Mouse (Mus musculus) left cerebral cortex, postnatal 14 days (tissue): ENCODE measurements around the gene Gmfg. TPM values are rescaled to one million over a fixed set of nuclear protein-coding genes. Genes with fewer than 3 reads are reported as not detected.

Source experiments
- DNase-seq, 2 experiments: peaks; one replicate each; pipeline ENCODE4 v3.0.0; 2021 to 2022; ENCODE audit warnings: low spot score in 2 of 2, mixed read lengths in 1 of 2
- intact Hi-C: fragments of 180-260 bp; cut with DNase I; formaldehyde crosslinking; loops from one replicate; pipeline ENCODE4 v1.15.1; 2025
- long read RNA-seq, 2 experiments: library from polyadenylated mRNA; stranded (forward); transcript quantifications; one replicate each; pipeline ENCODE4 v2.0.0; 2021
- total RNA-seq, 2 experiments: library from RNA; stranded (reverse); gene quantifications; 2 replicates each; pipeline ENCODE4 v1.2.3; 2021

The Gmfg gene
- total RNA-seq: 1 to 10 TPM; 2.6 to 3.3 TPM
- long read RNA-seq, experiment 1, partial matches to known transcripts: 0 of 1 reads
- long read RNA-seq, experiment 1, other reads (novel, unspliced or antisense): 0 of 1 reads
- long read RNA-seq, experiment 2, partial matches to known transcripts: 0 of 1 reads
- long read RNA-seq, experiment 2, other reads (novel, unspliced or antisense): 0 of 1 reads

DNA sequence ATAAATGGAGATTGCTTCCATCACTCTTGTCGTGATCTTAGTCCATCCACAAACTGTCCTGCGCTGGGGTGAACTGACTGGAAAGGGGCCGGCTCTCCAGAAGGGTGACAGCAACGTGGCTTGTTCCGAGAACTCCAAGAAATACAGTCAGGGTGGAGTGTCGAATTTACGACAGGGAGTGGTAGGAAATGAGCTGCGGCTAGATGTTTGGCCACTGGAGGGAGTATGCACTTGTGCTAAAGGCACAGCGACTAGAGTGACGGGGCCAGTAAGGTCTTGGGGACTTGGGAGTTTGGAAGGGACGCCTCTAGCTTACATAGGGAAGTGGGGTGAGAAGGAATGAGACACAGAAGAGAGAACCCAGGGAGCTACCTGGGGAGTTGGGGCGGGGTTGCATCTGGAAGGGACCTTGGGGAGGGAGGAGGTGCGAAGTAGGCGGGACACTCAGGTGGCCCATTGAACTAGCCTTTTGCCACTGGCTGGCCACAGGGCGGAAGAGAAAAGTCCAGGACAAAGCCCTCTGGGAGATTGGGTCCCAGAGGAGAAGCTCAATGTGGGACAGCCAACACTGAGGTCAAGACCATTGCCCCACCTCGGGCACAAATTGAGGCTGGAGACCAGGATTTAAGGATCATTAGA is at the start of gene Gmfg:
TSS of gene Gmfg (plus strand) at position 516 of the 639 bp plus-strand sequence.
- intact Hi-C loops: loop anchor here (2.0 kb wide), 2 partner anchors 164 to 290 kb away; no protein-coding TSS in a partner anchor
- DNase-seq: peak; percentile 82 to 87

DNA sequence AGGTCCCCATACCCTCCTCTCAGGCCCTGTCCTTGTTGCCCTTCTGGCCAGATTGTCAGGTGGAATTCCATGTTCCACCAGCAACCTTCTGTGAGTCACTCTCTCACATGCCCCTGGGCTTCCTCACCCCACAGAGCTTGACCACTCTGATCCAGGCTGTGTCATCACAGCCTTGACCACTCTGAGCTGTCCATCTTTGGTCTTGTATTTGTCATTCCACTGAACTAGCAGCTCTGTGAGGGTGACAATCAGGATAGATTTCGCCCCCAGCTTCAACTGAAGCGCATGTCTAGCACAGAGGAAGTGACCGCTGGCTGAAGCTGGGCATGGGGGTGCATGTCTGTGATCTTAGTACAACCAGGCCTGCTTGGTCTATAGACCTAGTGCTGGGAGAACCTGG is 46.9 kb upstream of the Gmfg start:
- intact Hi-C loops: no loop called here
- DNase-seq: no peak

DNA sequence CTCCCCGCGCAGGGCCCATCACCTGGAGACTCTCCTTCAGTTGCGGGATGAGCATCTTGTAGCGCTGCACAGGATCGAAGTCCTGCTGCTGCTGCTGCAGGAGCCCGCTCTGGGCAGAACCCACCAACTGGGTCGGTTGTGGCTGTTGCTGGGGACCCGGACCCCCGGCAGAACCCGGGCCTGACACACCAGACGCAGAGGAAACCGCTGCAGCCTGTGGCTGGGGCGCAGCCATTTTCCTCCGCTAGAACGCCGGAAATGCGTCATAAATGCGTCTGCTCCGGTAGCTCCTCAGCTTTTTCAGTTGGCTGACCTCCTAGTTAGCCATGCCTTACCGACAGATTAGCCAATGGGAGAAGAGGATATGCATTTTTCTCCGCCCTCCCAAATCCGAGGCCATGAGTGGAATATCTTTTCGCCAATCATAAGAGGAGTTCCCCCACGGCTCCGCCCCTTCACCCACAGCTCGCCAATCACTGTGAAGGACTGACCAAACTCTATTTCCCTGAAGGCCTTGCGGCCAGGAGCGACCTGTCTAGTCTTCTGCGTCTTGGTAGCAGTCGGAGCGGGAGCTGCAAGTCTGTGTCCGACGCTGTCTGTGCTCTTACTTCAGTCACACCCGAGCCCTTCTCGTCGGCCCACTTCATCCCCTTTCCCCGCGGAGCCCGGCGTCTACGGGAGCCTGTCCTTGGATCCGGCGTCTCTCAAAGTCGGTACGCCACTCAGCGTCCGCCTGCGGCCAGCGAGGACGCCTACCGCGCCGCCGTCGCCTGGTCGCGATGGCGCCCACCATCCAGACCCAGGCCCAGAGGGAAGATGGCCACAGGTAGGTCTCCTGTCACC is 44.6 kb upstream of the Gmfg start, which contains the start of the genes Med29 and Paf1:
TSS of gene Med29 (minus strand) at position 280 of the 843 bp plus-strand sequence.
TSS of gene Paf1 (plus strand) at position 523 of the 843 bp plus-strand sequence.
- peak; percentile 97 to 99 for DNase-seq
- intact Hi-C loops: no loop called here

DNA sequence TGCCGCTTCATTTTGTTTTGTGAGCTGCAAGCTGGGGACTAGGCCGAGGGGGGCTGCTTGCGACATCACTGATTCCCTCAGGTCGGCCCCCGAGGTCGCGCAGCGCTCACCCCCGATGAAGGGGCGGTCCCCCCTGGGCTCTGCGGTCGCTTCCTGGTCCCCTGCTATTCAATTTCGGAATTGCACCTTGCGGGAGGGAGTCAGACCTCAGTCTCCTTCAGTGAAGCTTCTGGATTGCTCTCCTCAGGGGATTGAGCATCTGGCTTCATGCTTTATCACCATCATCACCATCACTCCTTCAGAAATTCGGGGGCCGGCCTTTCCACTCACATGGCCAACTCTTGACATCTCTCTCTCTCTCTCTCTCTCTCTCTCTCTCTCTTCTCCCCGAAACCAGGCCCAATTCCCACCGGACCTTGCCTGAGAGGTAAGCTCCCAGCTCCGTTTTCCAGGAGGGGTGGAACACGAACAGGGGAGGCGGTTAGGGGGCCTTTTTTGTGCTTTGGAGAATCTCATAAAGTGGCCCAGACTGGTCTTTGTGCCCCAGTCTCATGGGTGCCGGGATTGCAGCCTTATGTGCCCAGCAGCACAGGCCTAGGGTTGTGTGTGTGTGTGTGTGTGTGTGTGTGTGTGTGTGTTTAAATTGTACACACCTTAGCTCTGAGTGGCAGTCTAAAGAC is 43.8 kb upstream of the Gmfg start:
- intact Hi-C loops: no loop called here
- no peak for DNase-seq

DNA sequence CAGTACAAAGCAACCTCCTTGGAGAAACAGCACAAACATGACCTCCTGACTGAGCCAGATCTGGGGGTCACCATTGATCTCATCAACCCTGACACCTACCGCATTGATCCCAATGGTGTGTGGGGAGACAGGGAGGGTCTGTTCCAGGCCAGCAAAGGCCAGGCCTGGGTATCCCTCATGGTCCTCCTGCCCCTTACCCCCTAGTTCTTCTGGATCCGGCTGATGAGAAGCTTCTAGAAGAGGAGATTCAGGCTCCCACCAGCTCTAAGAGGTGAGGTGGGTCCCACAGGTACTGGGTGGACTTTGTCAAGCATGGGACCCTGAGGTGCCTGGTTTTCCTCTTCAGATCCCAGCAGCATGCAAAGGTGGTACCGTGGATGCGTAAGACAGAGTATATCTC is 41.8 kb upstream of the Gmfg start:
- intact Hi-C loops: no loop called here

DNA sequence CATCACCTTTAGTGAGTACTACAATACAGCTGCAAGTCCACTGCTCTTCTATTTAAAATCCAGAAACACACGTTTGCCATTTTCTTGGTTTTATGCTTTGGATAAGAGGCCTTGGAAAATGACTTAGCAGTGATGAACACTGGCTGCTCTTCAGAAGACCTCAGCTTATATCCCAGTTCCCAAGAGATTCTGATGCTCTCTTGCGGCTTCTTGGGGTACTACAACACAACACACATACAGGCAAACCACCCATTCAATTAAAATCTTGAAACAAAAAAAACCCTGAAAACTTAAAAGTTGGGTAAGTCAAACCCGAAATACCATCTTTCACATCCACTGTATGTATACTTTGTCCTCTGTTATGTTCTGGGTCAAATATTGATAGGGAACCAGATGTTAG is 39.2 kb upstream of the Gmfg start:
- intact Hi-C loops: no loop called here

More for the DNA sequence above, 41.8 kb upstream of the Gmfg start:
- no peak for DNase-seq

DNA sequence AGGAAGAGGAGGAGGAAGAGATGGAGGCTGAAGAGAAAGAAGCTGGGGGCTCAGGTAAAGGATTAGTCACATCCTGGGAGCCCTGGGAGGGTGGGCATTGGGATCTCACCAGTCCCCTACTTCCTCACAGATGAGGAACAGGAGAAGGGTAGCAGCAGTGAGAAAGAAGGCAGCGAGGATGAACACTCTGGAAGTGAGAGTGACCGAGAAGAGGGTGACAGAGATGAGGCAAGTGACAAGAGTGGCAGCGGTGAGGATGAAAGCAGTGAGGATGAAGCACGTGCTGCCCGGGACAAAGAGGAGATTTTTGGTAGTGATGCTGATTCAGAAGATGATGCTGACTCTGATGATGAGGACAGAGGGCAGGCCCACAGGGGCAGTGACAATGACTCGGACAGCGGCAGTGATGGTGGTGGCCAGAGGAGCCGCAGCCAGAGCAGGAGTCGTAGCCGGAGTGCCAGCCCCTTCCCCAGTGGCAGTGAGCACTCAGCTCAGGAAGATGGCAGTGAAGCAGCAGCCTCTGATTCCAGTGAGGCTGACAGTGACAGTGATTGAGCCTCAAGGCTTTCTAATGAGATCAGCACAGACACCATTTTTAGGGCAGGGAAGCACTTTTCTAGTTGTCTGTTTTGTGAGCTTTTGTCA is 38.4 kb upstream of the Gmfg start:
- intact Hi-C loops: no loop called here
- no peak for DNase-seq

More for the DNA sequence above, 39.2 kb upstream of the Gmfg start:
- peak; percentile 41 to 69 for DNase-seq

DNA sequence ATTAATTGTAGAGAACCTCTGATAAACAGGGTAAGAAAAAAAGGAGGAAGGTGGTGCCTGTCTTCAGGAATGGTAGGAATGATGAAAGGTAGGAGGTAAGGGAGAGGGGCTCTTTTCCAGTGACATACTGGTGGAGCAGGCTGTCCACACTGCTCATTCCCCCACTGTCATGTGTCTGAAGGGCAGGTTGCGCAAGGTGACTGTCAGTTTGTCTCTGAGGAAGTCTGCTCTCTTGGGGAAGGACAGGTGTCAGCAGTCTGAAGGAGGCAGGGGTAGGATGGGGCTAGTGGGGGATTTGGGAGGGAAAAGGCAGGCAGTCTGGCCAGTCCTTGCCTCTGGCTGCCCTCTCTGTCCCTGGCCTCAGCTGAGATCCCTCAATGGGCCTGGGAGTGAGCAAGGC is 36.2 kb upstream of the Gmfg start:
- no peak for DNase-seq
- intact Hi-C loops: no loop called here

DNA sequence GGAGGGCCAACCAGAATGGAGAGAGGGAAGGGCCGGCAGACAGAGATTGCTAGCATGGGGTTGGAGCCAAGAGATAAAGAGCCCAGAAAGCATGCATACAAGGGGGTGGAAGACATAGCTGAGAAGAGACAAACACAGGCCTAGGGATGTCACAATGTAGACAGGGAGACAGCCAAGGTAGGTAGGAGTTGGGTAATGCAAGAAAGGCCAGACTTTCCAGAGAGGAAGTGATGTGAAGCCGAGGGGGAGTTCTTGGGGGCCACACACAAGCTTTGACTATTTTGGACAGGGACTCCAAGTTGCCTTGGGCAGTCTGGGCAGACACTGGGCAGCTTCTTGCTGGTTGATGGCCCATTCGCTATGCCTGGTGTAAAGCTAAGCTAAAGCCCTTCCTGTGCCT is 35.3 kb upstream of the Gmfg start:
- no peak for DNase-seq
- intact Hi-C loops: no loop called here

DNA sequence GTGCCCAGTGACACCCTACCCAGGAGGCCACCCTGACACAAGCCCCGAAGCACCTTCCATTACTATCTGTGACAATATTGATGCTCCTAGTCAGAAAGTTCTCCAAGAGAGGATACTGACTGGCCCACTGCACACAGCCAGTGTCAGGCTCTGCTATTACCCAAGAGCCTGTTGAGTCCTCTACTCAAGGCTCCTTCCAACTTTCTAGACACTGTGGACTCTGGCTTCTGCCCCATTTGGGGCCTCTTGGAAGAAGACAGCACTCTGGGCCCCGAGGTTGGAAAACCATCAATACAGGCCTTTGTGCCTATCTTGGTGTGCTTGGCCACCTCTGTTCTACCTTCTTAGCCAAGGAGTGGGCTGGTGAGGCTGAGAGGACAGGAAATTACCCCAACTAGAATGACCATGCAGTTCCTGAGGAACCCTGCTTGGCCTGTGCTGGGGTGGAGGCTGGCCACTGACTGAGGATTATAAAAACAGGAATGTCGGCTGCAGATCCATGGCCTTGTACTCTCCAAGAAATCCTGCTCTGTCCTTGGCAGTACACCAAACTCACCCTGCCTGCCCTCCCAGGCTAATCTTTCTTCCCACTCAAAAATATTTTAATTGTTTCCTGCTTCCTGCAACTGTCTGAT is 26.3 kb upstream of the Gmfg start:
- intact Hi-C loops: no loop called here
- DNase-seq: no peak

DNA sequence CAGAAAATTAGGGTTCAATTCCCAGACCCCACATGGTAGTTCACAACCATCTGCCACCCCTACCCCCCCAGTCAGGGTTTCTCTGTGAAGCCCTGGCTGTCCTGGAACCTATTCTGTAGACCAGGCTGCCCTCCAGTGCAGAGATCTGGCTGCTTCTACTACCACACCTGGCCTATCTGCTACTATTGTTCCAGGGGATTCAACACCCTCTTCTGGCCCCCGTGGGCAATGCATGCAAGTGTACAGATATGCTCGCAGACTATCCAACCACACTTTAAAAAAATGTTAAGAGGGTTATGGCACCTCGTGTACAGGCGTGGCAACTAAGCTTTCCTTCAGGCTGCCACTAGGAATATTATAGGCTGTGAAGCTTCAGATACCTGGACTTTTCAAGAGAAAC is 24.4 kb upstream of the Gmfg start:
- intact Hi-C loops: no loop called here
- DNase-seq: no peak

DNA sequence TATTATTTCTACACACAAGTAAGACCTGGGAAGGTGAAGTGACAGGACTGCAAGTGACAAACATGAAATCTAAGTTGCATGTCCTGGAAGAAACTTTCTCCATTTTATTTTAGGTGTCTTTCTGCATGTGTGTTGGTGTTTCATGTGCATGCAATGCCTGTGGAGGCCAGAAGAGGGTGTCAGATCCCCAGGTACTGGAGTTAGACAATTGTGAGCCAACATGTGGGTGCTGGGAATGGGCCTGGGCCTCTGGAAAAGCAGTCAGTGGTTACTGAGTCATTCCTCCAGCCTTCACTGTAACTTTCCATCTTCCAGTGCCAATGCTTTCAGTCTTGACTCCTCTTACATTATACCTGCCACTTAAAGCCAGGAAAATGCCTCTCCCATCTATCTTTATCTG is 19.9 kb upstream of the Gmfg start:
- intact Hi-C loops: no loop called here
- DNase-seq: no peak

DNA sequence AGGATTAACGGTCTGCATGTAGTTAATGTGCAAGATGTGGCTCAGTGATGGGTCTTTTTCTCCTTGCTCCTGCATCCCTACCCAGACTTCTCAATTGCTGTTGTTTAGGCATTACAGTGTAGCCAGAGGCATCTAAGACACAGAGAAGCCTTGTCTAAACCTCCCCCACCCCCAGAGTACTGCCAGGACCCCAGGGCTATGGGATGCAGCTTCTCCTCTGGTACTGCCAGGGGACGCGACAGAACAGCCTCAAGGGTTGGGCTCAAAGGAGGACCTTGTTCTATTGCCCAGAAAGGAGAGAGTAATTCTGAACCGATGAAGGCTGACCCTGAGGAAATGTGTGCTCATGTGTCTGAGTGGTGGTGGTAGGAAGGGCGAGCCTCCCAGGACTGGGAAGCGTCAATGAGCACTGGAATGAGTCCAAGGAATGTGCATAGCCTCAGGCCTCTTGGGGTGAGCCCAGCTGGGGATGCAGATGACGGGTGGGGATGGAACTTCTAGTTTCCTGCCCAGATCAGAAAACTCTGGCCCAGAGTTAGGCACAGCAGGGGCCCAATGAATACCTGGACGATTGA is 19.1 kb upstream of the Gmfg start:
- DNase-seq: peak; percentile 34
- intact Hi-C loops: no loop called here

DNA sequence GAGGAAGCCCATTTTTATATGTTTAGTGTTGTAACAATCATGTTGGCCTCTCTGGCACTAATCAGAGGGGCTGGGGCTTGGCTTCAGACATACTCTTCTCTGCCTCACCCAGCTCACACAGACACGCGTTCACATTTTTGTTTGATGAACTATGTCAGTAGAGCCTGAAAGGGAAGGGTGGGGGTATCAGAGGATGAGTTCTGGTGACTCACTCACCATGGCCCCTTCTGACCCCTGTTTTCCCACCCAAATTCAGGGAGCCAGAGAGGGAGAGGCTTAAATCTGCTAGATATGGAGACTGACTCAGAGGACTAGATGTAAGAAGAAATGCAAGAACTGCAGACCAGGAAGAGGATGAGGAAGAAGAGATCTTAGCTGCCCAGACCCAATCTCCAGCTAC is 17.8 kb upstream of the Gmfg start:
- intact Hi-C loops: no loop called here
- DNase-seq: no peak

DNA sequence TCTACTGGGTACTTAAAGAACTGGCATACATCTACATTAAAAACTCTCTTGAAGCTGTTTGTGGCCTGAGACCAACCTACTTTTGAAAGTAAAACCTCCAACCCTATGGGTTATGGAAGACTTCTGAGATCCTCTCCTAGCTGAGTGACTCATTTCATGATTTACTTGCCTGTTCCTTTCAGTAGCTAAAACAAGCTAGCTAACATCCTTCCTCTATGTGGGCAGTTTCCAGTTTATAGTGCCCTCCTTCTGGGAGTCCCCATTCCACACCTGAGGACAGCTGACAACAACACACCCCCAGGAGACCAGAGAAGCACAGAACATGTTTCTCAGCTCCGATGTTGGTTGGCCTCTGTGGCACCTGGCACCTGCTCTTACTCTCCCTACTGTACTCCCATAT is 14.2 kb upstream of the Gmfg start:
- intact Hi-C loops: no loop called here
- no peak for DNase-seq

DNA sequence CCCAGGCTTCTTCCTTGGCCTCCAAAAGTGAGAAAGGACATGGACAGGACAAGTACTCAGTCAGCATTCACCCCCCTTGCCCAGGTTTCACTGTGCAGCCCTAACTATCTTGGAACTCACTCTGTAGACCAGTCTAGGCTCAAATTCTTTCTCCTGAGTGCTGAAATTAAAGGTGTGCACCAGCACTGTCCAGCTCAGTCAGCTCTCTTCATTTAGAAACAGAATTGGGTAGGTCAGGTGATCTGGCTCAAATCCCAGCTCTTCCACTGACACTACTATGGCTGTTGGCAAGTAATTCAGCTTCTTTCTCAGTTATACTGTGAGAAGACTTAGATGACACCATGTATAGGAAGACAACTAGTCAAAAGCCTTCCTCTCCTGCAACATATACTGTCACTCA is 9.5 kb upstream of the Gmfg start:
- intact Hi-C loops: no loop called here
- no peak for DNase-seq

DNA sequence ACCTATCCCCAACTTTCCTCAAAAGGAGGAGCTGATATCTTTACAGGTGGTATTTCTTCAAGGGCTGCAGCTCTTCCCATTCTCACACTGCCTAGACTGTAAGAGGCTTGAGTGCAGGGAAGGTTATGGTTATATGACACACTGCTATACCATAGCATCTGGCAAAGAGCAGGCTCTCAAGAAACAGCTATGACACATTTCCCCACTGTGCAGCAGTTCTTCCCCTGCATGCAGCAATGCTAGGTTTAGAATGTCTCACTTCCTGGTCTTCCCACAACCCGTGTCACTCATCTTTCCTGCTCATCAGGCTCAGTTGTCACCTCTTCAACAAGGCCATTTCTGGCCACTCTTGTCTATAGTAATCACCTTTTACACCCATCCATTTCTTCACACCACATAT is 6.7 kb upstream of the Gmfg start:
- DNase-seq: no peak
- intact Hi-C loops: no loop called here

DNA sequence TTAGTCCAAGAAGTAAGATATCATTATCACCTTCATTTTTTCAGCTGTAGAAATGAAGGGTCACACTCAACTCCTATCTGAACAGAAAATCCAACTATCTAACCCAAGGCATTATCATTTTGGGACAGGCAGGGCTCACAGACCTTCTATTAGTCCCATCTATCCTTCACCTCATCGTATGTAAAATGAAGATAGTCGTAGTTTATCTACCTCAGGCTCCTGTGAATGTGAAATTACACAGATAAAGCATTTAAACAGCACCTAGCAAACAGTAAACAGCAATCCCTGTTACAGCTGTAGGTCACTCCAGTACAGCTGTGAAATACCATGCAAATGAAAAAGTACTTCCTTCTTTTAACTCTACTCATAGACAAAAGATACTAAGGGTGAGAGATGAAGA is 5.0 kb upstream of the Gmfg start:
- intact Hi-C loops: no loop called here

More for the DNA sequence above, 5.0 kb upstream of the Gmfg start:
- DNase-seq: no peak
